Mouse (Mus musculus) testis, adult 2 months (tissue): ENCODE results near the gene Hoxd8.

Experiments
- CTCF ChIP-seq: fragments of 200-500 bp; IDR thresholded peaks from 2 replicates; pipeline ENCODE4 v1.5.1; 2012; ENCODE audit warnings: low read depth, mild to moderate bottlenecking, inconsistent platforms, low read length, moderate library complexity; ENCODE audit not compliant: control insufficient read depth, insufficient read depth, insufficient replicate concordance
- POLR2A ChIP-seq: fragments of 200-500 bp; IDR thresholded peaks from 2 replicates; pipeline ENCODE4 v1.6.1; 2012; ENCODE audit warnings: low read depth, mild to moderate bottlenecking, inconsistent platforms, low read length, moderate library complexity; ENCODE audit not compliant: control insufficient read depth

- TF ChIP-seq POLR2A (no peak), CTCF (no peak)
Observed at GRCm38 (mm10) chr2:74731799-74732512, 27.5 kb downstream of the Hoxd8 start.
